Mouse (Mus musculus) mouse embryonic stem cell (cell line): ENCODE measurements around the gene Cnot6.

ENCODE experiments used
- in situ Hi-C, 2 experiments: fragments of 300-500 bp; cut with MboI; formaldehyde crosslinking; loops; 1 replicate in 1 of 2; 3 replicates in 1 of 2; pipeline ENCODE4 v1.14.3; 2019 to 2020; ENCODE audit warnings: low sequenced_read_pairs in 2 of 2, low pct_unique_long_range_greater_than_20kb in 1 of 2, mixed read lengths in 1 of 2; ENCODE audit not compliant: unreplicated experiment in 1 of 2

Cnot6 gene

GRCm38 (mm10) chr11:49712555-49713335 lies at the start of gene Cnot6:
Gene Cnot6, minus strand, starts transcription at chr11:49712723.
- in situ Hi-C loops: no loop called here

- in situ Hi-C loops: no loop called here
These were observed 48.6 kb upstream of the Cnot6 start for GRCm38 (mm10) chr11:49761130-49761529.

DNA sequence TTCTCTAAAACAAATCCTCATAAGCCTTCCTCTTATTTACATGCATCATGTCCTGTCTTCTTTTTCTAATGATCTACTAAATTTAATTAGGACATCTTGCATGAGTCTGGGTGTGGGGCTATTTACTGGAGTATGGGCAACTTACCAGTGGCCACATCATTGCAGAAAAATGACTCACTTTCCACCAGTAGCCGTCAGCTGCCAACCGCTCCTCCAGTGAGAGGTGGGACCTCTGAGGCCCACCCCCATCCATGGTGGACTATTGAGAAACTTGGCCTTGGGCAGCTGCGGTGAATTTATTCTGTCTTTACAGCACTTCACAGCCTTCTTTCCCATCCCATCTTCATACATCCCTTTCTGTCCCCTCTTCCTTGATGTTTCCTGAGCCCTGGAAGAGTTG lies 45.6 kb upstream of the Cnot6 start:
- in situ Hi-C loops: no loop called here

DNA sequence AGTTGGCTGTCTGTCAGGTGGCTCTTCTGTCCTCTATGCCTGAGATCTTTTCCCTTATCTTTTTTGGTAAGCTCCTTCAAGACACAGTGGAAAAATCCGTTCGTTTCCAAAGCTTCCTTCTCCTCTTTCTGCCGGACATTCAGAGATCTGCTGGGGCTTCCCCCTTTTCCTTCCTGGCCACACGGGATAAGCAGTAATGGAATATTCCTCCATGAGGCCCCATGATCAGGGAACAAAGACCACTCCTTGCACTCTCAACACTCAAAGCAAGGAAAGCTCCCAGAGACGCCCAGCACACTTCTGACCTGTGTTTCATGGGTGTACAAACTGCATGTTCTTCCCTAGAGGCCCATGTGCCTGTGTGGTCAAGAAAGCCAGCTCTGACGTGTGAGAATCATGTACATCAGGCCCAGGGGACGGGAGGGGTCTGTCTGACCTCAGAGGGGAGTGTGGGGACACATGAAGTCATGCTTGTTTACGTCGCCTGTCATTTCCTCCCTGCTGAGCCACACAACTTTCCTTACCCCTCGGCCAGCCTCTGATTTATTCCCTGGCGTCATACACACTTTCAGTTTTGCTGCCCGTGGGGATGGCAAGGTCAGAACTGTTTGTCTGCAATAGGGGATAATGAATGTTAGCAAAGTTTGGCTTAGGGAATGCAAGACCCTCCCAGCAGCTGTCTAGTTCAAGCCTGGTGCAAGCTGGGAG lies 42.6 kb upstream of the Cnot6 start:
- in situ Hi-C loops: no loop called here

- in situ Hi-C loops: no loop called here
These were observed 34.2 kb upstream of the Cnot6 start for GRCm38 (mm10) chr11:49746756-49747155.

GRCm38 (mm10) chr11:49745839-49746238 lies 33.3 kb upstream of the Cnot6 start:
- in situ Hi-C loops: no loop called here

GRCm38 (mm10) chr11:49744981-49745380 lies 32.5 kb upstream of the Cnot6 start:
- in situ Hi-C loops: no loop called here

DNA sequence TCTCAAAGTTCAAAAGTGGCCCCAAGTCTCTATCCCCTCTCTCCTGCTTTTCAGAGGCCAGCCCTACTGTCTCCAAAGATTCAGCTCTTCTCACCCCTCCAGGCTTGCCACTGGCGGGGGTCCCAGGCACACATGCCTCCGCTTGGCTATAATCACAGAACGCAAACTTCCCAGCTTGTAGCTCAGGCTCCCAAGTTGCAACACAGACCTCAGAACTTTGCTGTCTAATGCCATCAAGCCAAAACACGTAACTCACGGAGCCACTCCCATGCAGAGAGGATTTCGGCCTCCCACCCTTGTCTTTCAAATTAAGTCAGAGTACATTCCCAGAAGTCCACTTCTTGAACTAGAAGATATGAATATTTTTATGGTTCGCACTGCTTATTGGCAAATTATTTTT lies 31.1 kb upstream of the Cnot6 start:
- in situ Hi-C loops: no loop called here

- in situ Hi-C loops: no loop called here
These were observed 29.7 kb upstream of the Cnot6 start for GRCm38 (mm10) chr11:49742248-49742647.

- in situ Hi-C loops: loop anchor here in 1 of 2 experiments (5.0 kb wide), 1 partner anchor 38 kb away; no protein-coding TSS in a partner anchor
These were observed 27.3 kb upstream of the Cnot6 start for GRCm38 (mm10) chr11:49739776-49740175.

- in situ Hi-C loops: loop anchor here in 1 of 2 experiments (5.0 kb wide), 1 partner anchor 38 kb away; no protein-coding TSS in a partner anchor
These were observed 26.3 kb upstream of the Cnot6 start for GRCm38 (mm10) chr11:49738659-49739406.

DNA sequence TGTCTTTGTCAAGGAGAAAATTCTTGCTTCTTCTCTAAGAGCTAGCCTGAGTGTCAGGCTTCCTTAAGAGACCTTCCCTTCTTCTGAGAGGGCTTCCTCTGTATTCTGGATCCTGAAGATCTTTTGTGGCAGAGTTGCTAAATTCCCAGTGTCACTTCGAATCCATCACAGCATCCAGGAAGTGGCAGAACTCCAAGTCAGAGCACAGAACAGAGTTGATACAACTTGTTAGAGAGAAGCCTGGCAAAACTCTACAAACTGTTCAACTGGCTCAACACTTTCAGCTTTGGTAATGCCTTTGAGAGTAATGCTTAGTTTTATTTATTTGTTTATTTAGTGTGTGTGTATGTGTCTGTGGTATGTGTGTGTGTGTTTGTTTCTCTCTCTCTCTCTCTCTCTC lies 25.1 kb upstream of the Cnot6 start:
- in situ Hi-C loops: loop anchor here in 1 of 2 experiments (5.0 kb wide), 1 partner anchor 40 kb away; no protein-coding TSS in a partner anchor

DNA sequence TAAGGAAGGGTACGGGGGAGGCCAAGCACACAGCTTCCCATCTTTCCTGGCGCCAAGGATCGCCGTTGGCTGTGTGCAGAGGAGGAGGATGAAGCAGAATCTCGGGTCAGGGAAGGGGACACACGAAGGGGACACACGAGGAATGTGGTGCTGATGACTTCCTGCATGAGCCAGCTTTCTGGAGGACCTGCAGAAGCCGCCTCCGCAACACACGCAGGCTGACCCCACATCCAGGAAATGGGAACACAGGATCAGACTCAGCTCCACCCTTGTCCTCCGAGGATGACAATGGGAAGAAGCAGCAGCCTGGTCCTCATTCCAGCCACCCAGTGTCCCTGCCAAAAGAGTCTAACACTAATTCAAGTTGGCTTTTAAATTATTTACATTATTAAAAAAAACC lies 22.2 kb upstream of the Cnot6 start:
- in situ Hi-C loops: loop anchor here in 1 of 2 experiments (5.0 kb wide), 1 partner anchor 43 kb away; no protein-coding TSS in a partner anchor

DNA sequence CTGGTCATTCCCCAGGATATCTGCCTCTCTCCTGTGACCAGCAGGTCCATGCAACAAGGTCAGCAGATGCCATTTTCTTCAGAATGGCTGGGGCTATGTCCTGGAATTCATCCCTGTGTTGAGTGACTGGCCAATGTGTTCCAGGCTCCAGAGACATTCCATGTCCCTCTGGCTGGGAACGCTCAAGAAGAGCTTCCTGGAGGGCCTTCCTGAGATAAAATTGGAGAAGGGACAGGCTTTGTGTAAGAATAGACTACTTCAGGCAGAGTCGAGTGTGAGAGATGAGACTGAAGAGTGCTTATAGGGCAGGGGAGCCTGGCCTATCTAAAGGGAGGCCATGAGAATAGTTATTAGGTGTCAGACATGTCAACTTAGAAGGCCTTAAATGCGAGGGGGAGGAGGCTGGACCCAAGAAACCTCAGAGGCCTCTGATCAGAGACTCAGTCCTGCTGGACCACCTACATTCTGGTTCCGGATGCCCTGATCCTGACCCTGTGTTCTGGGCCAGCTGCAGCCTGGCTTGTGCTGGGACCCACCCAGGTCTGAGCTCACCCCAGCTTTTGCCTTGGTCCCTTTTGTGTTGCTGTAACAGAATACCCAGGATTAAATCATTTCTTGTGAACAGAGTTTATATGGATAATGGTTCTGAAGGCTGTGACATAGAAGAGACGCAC lies 17.9 kb upstream of the Cnot6 start:
- in situ Hi-C loops: no loop called here

- in situ Hi-C loops: loop anchor here in 1 of 2 experiments (10.0 kb wide), 1 partner anchor 107 kb away; no protein-coding TSS in a partner anchor
These were observed 15.4 kb upstream of the Cnot6 start for GRCm38 (mm10) chr11:49727877-49728276.

- in situ Hi-C loops: loop anchor here in 1 of 2 experiments (10.0 kb wide), 1 partner anchor 108 kb away; no protein-coding TSS in a partner anchor
These were observed 14.3 kb upstream of the Cnot6 start for GRCm38 (mm10) chr11:49726800-49727199.

DNA sequence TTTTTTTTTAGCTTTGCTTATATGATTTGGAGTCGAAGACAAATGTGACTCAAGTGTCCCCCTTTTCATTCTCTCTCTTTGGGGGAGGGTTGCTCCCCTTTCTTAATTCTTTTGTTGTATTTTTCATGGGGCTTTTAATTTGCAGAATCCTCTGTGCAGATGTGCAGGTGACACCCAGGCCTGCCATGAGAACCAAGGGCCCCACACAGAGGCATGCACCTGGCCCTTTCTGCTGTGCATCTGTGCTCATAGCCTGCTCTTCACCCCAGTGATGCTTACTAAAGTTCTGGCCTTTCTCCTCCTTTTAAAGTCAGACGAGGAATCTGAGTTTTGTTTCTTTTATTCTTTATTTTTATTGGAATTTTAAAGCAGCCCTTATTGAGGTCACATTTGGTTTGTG lies 12.2 kb upstream of the Cnot6 start:
- in situ Hi-C loops: loop anchor here in 1 of 2 experiments (10.0 kb wide), 1 partner anchor 110 kb away; no protein-coding TSS in a partner anchor

DNA sequence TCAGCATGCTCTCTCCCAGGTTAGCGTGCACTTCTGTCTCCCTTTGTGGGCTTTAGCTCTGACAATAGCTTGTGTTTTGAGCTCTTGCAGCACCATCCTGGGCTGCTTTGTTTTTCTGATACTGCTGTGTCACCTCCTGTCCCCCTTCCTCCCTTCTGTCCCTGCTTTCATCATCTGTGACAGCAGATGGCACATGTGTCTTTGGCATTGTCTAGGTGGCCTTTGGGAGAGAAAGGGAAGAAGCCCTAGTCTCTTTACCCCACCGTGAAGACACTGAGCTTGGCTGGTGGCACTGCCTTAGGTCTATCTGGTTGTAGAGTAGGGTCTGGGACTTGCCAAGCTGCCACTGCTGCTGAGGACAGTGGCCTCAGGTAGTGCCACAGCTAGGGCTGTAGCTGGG lies 10.8 kb upstream of the Cnot6 start:
- in situ Hi-C loops: loop anchor here in 1 of 2 experiments (10.0 kb wide), 1 partner anchor 112 kb away; no protein-coding TSS in a partner anchor
